Mouse (Mus musculus) cerebellum, postnatal 14 days (tissue): ENCODE measurements around the gene Hivep1.

Experiments used
- DNase-seq, 2 experiments: peaks; one replicate each; pipeline ENCODE4 v3.0.0; 2021; ENCODE audit warnings: mixed read lengths in 2 of 2

Hivep1 gene

DNA sequence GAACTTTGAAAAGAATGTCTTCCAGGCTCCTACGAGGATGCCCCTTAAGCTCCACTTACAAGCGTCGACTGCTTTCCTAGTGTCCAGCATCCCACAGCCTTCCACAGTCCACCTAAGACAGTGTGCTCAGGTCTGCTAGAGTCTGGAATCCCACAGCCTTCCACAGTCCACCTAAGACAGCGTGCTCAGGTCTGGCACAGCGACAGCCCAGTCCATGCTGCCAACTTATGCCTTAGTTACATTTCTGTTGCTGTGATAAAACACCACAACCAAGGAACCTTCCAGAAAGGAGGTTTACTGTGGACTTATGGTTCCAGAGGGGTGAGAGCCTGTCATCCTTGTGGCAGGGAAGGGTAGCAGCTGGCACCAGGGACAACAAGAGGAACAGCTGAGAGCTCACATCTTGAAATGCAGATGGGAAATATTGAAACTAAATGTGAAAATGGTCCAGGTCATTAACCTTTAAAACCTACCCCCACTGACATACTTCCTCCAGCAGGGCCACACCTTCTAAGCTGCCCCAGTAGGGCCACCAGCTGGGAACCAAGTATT is 25.0 kb downstream of the Hivep1 start:
- peak; percentile 46 to 56 for DNase-seq

DNA sequence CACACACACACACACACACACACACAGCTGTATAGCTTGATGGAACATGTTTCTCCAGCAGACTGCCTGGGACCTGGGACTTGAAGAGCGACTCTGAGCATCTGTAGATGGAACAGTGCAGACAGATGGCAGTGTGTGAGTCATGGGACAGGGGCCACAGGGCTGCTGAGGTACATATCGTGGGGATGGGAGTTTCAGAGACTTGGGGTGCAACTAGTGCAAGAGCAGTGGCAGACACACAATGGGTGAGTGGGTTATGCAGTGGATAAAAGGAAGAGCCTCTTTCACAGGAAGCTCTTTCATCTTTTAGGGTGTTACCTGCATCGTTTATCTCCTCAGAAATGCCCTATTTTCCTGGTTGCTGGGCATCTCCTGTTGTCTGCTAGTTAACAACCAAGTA is 25.8 kb downstream of the Hivep1 start:
- DNase-seq: no peak

DNA sequence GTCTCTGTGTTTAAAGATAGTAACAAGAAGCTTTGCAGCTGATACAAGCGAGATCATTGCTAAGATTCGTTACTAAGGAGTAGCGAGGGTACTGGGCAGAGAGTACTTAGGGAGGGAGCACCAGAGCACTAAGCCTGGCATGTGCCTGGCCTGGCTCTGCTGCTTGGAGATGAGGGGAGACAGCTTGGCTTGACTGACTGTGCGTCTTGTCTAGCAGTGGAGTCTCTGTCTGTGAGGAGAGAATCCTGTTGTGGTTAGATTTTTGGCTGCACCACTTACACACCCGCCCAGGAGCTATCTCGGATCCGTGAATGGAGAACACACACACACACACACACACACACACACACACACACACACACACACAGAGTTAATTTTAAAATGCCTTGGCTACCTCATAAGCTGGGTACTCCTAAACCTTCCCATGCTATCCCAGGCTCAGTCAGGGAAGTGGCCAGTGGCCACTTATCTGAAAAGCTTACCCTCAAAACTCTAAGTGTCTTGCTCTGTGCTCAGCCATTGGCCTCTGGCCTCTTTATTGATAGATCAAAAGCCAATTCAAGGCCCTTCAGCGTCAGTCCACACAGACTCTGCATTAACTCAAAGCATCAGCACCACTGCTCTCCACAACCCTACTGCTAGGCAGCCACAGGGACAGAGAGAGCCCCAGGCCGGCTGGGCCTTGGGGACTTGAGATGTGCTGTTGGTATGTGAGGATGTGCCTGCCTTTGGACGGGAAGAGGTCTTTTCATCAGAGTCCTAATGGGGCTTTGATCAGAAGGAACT is 28.5 kb downstream of the Hivep1 start:
- DNase-seq: no peak

DNA sequence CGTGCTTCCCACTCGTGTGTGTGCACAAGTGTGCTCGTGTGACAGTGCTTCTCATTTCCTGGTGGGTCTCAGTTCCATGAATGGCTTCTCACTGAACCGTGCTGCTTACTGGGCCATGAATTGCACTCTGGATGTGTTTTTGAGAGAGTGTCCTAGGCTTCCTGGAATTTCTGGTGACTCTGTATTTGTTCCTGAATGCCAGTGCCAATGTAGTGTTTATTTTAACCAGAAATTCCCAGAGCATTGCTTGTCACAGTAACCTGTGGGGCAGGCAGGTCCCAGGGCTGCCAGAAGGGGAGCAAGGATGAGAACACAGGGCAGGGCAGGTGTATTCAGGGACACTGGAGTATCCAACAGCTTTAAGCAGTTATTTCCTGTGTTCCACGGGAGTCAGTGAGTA is 36.5 kb downstream of the Hivep1 start:
- no peak for DNase-seq

DNA sequence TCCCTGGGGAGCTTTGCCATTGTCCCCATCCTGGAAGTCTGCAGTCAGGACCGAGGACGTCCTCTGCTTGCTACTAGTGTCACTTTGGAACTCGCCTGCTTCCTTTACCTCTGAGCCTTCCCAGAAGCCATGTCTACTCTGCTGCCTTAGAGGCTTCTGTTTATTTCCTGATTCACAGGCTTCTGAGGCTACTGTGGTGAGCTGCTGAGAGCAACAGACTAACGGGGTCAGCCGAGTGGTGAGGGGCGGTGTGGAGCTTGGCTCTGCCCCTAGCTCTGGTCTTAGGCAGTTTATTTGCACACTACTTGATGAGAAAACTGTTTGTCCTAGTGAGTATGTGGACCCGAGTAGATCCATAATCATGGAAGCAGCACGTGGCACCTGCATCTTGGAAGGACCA is 37.2 kb downstream of the Hivep1 start:
- no peak for DNase-seq

DNA sequence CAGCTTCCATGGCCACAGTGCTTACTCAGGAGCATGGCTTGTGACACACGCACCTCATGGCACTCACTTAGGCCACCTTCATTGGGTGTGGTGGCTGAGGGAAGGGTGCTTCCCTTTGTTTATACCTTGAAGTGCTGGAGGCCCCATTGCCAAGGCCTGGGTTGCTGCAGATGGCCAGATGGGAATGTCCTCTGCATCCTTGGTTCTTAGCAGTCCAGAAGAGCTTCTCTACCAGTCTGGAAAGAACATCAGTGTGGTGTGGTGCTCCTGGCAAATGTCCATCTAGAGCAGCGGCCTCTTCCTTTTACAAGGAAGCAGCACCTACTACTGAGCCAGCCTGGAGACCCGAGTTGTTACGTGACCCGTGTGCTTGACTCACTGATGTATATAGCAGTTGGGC is 38.9 kb downstream of the Hivep1 start:
- no peak for DNase-seq

DNA sequence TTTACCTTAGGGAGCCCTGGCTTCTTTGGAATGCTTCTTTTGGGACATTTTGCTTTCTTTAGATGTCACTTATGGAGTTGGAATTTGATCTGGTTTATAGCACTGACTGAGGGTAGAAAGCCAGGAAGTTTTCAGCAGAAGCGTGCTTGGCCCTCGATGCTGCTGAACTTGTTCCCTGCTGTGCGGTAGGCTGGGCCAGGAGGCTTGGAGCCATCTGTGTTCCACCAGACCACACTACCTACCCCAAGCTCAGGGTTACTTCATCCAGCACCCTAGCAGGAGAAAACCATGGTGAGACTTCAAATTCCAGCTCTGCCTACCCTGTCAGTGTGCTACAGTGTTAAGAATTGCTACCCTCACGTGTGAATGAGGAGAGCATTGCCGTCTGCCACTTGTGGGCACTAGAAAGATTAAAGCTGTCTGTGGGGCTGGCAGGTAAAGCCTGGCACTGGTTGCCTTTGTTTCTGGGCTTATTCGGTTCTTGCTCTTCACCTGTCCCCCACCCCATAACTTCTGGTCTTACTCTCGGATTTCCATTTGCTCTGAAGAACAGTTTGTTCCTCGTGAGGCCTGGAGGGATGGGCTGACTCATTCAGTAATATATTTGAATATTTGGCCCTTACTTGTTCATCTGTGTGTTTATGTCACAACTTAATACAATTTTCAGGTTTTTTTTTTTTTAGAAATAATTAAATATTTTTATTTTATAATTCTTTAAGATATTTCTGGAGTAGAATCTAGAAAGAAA is 40.7 kb downstream of the Hivep1 start:
- DNase-seq: peak; percentile 80 to 85

DNA sequence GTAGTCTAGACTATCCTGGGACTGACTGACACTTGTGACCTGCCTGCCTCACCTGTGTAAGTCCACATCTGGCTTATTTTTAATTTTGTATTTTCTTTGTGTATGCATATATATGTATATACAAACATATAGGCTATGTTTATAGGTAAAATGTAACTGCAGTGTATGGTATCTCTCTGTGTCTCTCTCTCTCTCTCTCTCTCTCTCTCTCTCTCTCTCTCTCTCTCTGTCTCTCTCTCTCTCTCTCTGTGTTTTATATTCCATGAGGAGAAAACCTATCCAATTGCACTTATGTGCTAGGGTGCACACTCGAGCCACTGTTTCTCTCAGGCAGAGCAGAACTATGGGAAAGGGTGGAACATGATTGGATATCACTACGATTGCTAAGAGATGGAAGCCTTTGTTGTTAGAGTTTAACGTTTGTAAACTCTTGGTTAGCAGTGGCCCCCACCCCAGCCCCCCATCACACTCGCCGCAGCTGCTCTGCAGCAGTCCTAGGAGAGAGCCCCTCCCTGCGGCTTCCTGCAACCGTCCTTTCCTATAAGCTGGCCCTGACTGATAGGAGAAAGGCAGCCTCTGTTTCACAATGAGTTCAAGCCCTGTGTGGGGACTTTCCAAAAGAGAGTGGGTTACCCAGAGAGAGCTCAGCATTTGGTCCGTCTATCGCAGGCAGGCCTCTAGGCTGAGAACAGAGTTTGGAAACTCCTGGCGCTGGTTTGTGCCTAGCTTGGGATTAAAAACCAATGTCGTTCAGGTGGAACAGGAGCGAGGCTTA is 41.6 kb downstream of the Hivep1 start:
- no peak for DNase-seq

DNA sequence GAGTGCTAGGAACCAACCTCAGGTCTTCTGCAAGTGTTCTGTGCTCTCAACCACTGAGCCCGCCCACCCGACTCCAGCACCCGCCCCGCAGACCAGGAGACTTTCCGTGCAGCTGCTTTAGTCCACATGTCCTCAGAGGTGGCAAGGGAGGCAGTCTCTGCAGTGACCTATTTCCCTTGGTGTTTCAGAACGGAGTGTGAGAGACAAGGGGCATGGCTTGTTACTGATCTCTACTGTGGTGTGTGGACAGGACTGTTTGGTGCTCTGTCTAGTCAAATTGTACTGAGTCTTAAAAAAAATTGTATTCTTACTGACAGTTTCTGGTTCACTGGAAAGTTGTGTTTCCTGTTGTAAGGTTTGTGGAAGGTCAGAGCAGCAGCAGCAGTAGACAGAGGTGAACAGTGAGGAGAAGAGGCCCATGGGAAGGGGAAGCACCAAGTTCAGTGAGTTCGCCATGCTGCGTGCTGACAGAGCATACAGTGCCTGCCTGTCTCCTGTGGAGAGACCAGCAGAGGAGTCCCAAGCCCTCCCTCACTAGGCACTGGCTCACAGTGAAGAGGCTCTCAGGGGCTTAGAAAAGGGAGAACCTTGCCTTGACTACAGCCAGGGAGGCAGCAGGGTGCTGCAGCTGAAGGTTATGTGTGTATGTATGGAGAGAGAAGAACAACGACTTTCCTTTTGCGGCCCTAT is 44.1 kb downstream of the Hivep1 start:
- no peak for DNase-seq

DNA sequence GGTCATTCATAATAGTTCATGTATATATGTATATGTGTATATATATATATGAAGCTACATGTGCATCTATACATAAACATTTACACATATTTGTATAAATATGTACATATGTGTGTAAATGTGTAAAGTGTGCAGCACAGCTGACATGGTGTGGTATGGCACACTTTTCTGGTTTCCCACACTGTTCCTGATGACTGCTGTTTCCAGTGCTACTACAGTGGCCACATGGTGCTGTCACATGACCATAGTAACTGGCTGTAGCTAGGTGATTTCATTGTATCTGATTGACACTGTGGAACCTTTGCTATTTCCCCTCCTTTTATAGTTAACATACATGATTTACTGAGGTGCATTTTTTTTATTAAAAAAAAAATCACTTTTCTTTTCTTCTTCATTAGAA is 45.3 kb downstream of the Hivep1 start:
- DNase-seq: no peak

DNA sequence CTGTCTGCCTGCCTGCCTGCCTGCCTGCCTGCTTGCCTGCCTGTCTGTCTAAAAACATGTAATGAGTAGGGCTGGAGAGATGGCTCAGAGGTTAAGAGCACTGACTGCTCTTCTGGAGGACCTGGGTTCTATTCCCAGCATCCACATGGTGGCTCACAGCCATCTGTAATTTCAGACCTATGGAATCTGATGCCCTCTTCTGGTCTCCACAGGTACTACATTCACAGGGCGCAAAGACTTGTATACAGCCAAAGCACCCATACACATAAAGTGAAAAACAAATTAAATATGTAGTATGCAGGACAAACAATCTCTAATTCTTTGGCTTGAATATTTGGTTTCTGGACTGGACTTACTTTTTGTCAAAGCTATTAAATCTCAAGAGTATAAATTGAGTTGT is 46.7 kb downstream of the Hivep1 start:
- no peak for DNase-seq

DNA sequence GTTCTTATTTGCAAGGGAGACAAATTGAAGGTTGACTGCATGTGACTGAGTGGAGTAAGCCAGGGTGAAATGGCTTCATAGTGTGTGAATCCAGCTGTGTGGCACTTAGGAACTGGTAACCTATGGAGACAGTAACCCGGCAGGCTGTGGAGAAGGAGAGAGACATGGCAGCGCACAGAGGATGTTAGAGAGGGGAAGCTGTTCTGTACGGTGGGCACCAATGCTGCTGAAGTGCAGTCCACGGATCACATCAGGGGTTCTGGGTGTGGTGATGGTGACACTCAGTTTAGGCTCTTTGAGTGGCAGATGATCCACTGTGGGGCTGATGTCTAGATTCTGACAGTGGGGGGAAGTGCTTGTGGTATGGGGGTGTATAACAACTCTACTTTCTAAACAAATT is 47.7 kb downstream of the Hivep1 start:
- no peak for DNase-seq

DNA sequence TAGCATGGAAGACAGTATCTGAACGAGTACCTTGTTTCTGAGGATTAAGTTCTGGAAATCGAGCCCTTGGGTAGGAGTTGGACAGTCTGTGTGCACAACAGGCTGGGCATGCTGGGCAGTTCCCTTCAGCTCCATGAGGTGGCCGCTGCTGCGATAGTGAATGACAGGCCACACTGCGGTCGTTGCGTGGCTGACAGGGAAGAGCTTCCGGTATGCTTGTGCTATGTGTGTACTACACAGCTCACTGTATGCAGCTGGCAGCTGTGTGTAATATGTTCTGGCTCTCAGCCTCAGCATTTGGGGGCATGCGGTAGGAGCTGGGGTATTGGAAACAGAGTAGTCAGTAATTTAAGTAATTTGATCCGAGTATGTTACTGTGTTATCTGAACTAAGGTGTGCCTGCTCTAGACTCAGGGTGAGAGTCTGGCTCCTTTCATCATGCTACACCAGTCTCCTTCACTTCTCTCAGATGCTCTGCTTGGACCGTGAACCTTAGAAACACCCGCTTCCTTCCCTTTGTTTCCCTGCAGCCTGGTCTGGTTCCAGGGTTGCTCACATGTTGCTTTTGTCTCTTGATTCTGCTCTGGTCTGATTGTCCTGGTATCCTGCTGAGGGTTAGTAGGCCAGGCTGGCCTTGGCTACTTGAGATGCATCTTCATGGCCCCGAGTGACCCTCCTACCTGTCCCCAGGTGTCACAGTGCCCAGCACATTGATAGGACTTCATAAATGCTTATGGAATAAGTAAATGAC is 49.8 kb downstream of the Hivep1 start:
- DNase-seq: peak; percentile 56

DNA sequence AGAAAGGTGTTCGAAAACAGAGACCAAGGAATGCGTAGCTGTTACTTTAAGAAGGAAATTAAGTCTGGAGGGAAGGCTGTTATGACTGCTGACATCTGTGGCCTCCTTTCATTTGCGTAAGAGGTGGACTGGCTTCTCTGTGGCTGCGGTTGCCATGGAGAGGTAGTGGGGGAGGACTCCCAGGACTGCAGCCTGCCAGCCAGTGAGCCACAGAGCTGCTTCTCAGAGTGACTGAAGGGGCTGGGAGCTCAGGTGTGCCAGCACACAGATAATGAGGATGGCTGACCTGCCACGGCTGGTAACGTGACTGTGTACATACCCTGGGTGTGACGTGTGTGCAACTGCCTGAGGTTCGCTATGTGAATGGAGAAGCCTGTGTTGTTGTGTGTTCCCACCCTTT is 51.2 kb downstream of the Hivep1 start:
- peak; percentile 80 to 81 for DNase-seq

DNA sequence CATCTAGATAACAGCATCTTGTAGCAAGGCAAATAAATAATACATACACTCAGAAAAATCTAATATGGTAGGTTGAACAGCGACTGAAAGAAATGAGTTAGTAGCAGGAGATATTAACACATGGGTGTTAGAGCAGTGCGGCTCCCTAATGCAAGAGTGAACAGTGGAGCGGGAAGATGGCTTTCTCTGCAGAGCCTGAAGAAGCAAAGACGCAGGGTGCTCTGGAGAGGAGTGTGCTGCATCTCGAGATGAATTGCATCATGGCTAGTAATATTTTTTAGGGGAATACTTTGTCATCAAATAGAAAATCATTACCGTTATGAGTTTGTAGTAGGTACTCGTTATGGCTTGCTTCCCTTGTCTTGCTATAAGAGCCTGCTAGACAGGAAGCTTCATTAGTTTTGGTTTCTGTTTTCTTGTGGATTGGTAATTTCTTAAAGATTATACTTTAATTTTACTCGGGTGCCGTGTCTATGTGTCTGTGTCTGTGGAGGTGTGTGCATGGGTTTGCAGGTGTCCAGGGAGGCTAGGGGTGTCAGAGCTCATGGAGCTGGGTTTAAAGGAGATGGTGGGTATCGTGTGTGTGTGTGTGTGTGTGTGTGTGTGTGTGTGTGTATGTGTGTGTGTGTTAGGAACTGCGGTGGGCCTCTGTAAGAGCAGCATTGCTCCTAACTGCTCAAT is 51.8 kb downstream of the Hivep1 start:
- DNase-seq: peak in 1 of 2 experiments; percentile 44

DNA sequence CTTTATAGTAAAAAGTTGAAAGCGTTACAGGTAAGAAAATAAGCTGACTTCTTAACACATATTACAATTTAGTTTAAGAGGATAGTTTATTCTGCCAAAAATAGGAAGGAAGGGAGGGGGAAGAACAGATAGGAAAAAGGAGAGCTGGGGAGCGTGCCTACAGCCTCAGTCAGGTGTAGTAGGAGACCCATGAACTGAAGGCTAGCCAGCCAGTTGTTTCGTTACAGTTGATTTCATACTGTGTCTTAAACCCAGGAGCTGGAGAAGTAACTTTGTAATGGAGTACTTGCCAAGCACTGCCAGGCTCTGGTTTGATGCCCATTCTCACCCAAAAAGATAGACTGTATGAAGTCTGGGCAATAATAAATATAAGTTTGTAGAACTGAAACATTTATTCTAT is 52.5 kb downstream of the Hivep1 start:
- no peak for DNase-seq

DNA sequence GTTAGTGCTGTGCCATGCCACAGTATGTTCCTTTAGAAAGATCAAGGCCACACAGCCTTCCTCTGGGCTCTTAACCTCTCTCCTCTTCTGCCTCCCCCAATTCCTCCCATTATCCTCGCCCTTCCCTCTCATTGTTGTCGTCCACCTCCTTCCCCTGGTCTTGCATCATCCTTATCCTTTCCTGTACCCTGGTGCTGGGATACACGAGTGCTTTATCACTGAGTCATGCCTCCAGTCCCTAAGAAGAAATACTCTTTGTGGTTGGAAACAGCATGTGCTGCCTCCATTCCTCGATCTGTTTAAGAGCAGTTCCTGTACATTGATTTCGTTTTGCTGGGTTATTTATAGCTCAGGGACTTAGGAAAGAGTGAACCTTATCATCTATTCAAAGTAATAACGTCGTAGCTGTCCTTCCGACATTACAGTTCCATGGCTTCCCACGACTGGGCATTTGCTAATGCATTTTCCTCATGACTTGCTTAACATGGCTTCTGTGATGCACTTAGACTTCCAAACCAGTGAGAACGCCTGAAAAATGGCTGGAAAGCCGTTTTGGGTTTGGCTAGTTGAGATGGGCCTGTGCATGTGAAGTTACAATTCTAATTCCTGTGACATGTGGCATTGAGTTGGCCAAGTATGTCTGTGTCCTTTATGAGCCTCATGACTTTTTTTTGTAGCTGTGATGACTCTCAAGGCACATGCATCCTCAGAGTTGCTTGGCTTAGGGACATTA is 56.8 kb downstream of the Hivep1 start:
- DNase-seq: no peak

DNA sequence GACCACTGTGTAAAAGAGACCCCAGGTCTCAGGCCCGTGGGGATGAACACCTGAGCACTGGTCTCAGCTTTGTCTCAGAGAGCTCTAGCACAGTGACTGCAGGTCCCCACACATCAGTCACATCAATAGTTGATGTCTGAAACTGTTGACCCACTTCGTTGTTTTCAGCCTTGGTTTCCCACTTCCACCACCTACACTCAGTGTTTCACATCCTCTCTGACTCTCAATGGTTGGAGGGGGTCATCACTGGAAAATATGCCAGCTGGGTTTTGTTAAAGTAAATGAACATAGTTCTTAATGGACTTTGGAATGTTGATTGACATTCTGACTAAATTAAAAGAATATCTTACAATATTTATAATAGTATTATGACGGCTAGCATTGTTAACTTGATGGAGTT is 58.6 kb downstream of the Hivep1 start:
- DNase-seq: no peak

DNA sequence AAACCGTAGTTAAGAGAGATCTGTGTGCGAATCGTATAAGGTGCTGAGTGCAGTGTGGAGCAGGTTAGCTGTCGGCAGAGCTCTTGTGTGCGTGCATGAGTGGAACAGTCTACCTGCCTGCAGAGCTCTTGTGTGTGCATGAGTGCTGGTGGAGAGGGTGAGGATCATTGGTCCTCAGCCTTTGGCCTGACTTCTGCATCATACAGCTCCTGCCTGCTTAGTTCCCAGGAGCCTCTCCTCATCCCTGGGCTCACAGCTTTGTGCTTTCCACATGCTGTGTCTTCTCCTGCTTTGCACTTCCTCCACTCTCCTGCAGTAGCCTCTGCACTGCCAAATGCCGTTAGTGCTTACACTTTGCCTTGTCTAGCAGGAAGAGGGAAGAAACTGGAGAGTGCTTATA is 60.2 kb downstream of the Hivep1 start:
- DNase-seq: no peak

DNA sequence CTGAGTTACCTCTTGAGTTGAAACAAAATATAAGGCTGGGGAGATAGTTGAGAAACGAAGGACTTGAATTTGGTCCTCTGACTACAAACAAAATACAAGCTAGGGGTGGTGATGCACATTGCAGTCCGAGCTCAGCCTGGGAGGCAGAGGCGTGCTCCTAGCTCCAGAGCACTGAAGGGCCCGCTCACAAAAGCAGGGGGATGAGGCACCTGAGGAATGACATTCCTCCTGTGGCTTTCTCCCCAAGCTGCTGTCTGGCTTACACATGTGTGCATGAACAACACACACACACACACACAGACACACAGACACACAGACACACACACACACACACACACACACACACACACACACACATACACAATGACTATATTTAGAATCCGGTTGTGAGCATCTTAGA is 60.9 kb downstream of the Hivep1 start:
- DNase-seq: no peak

DNA sequence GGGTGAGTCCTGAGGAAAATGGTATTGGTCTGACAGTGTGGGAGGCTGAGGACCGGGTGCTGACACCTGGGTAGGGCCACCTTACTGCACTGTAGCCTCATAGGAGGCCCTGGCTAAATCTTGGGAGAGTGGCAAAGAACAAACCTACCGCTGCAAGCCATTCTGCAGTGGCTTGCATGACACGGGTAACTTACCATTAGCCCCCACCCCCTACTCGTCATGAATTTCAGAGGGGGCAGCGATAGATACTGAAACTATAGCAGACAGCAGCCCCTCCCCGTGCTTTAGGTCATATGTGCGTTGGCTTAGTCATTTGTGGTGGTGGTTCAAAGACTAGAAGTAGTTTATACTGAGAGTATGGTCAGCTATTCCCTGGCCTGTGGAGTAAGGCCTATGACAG is 61.8 kb downstream of the Hivep1 start:
- no peak for DNase-seq
